Mouse (Mus musculus): ENCODE data around the gene Lrguk.

GRCm38 (mm10) chr6:34179007-34179406 is 149.8 kb downstream of the Lrguk start:
- TF ChIP-seq CTCF (IDR thresholded peaks at IDR 0.05; ENCODE audit: borderline replicate concordance, control insufficient read depth, extremely low read depth, insufficient read depth, low read length, poor library complexity): no peak
- TF ChIP-seq POLR2A (IDR thresholded peaks at IDR 0.05; ENCODE audit: control insufficient read depth, extremely low read depth, insufficient read depth, low read length, poor library complexity): no peak
